Mouse (Mus musculus): ENCODE measurements at regions not wholly inside any gene's neighbourhood (a gene's known extent, or its start where the extent isn't known, plus 50 kb on each side); places are given as distances from the start of the nearest gene placed in this dataset.
A peak's percentile ranks its signal among the peaks of the same experiment; 100 is the strongest.
"Not testable (repeated sequence)": the region's sequence is repeated elsewhere in the genome, so short reads cannot be mapped to it uniquely, and the experiment has no call there.

GRCm38 (mm10) chr12:22030717-22031116 lies 613.3 kb upstream of the Ywhaq start:
- not testable (repeated sequence) for H3K27ac ChIP-seq; H3K9me3 ChIP-seq; H3K9ac ChIP-seq; H3K36me3 ChIP-seq; H3K4me1 ChIP-seq (replicated peaks); H3K27me3 ChIP-seq (replicated peaks)
- H3K4me3 ChIP-seq (replicated peaks) = peak overlapping the region; percentile 30
- H3K4me2 ChIP-seq (replicated peaks) = peak overlapping the region; percentile 52
- 6% methylated on average over 36 of the region's 45 CpGs for WGBS
- peak; percentile 90 for ATAC-seq

GRCm38 (mm10) chr12:22030263-22030662 lies 612.8 kb upstream of the Ywhaq start:
- Histone ChIP-seq H3K4me2 (replicated peaks) (peak overlapping the region; percentile 52), H3K4me3 (replicated peaks) (peak overlapping the region; percentile 30)
- not testable (repeated sequence) for H3K9me3 ChIP-seq; ATAC-seq; H3K36me3 ChIP-seq; H3K27me3 ChIP-seq (replicated peaks); H3K27ac ChIP-seq; H3K9ac ChIP-seq; H3K4me1 ChIP-seq (replicated peaks)
- WGBS = 6% methylated on average over 36 of the region's 45 CpGs
